Mouse (Mus musculus) olfactory bulb, adult 2 months (tissue): ENCODE data around the gene Cebpe.

Experiments used
- CTCF ChIP-seq: fragments of 200-500 bp; IDR thresholded peaks from 2 replicates; pipeline ENCODE4 v1.5.1; 2012; ENCODE audit warnings: low read depth, mild to moderate bottlenecking, low read length, moderate library complexity; ENCODE audit not compliant: insufficient read depth
- POLR2A ChIP-seq: fragments of 200-500 bp; IDR thresholded peaks from 2 replicates; pipeline ENCODE4 v1.6.1; 2012; ENCODE audit warnings: mild to moderate bottlenecking, low read depth, low read length, moderate library complexity; ENCODE audit not compliant: insufficient read depth

DNA sequence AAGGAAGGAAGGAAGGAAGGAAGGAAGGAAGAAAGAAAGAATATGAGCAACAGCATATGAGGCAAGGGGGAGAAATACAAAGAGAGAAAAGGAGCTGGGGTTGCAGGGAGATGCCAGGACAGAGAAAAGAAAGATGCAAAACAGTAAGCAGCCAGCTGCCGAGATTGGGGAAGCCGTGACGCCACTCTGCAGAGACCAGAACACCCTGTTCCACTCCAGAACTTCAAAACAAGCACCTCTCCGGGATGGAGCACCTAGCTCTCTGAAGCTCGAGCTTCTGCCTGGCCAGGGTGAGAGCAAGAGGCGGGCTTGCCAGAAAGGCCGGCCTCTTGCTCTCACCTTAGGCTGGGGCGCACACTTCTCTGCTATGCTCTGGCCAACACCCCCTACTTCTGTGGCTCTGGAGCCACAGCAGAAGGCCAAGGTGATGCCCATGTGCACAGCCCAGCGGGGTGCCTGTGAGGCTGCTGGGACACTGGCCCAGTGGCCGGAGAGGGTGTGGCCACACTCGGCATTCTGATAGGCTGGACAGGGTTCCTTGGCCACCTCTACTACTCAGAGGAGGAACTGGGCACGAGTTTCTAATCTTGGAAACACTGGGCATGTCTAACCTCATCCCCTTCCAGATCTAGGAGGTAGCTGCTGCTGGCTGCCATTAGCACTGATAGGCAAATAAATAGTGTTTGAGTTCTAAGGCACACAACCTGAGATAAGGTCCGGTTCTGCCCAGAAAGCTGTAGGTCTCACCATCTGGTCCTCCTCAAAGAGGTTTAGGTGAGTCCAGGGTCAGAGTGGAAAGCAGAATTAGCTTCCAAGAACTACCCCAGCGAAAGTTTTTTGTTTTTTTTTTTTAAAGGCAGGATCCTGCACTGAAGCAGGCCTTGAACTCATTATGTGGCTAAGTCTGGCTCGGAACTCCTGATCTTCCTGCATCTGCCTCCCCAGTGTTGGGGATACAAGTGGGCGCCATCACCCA lies 36.3 kb upstream of the Cebpe start:
- TF ChIP-seq POLR2A (no peak), CTCF (no peak)
